Mouse (Mus musculus) heart, adult 11 months (tissue): Measurements from ENCODE around the gene Cacna1a.

Experiments
- DNase-seq: peaks from one replicate; pipeline ENCODE4 v3.0.0; 2022

Gene Cacna1a

GRCm38 (mm10) chr8:84553106-84553505 is 164.9 kb downstream of the Cacna1a start:
- no peak for DNase-seq

- DNase-seq: no peak
Measured at GRCm38 (mm10) chr8:84553617-84554016, 165.4 kb downstream of the Cacna1a start.

- peak; percentile 95 for DNase-seq
Measured at GRCm38 (mm10) chr8:84554301-84555027, 166.2 kb downstream of the Cacna1a start.

- no peak for DNase-seq
Measured at GRCm38 (mm10) chr8:84555269-84555668, 167.0 kb downstream of the Cacna1a start.

GRCm38 (mm10) chr8:84557936-84558335 is 169.7 kb downstream of the Cacna1a start:
- no peak for DNase-seq

- DNase-seq: no peak
Measured at GRCm38 (mm10) chr8:84559121-84559604, 170.9 kb downstream of the Cacna1a start.

GRCm38 (mm10) chr8:84561698-84562097 is 173.5 kb downstream of the Cacna1a start:
- DNase-seq: no peak

- DNase-seq: no peak
Measured at GRCm38 (mm10) chr8:84564042-84564441, 175.8 kb downstream of the Cacna1a start.

- no peak for DNase-seq
Measured at GRCm38 (mm10) chr8:84565577-84566360, 177.5 kb downstream of the Cacna1a start.

GRCm38 (mm10) chr8:84566816-84567413 is 178.7 kb downstream of the Cacna1a start:
- no peak for DNase-seq

- DNase-seq: peak; percentile 92
Measured at GRCm38 (mm10) chr8:84567541-84567940, 179.3 kb downstream of the Cacna1a start.

GRCm38 (mm10) chr8:84568737-84569136 is 180.5 kb downstream of the Cacna1a start:
- DNase-seq: no peak

- DNase-seq: no peak
Measured at GRCm38 (mm10) chr8:84569921-84570673, 181.9 kb downstream of the Cacna1a start.

- no peak for DNase-seq
Measured at GRCm38 (mm10) chr8:84577432-84577831, 189.2 kb downstream of the Cacna1a start.

GRCm38 (mm10) chr8:84579595-84579994 is 191.4 kb downstream of the Cacna1a start:
- DNase-seq: no peak

GRCm38 (mm10) chr8:84585311-84585710 is 197.1 kb downstream of the Cacna1a start:
- no peak for DNase-seq

- no peak for DNase-seq
Measured at GRCm38 (mm10) chr8:84586221-84586620, 198.0 kb downstream of the Cacna1a start.

- DNase-seq: no peak
Measured at GRCm38 (mm10) chr8:84588498-84588897, 200.3 kb downstream of the Cacna1a start.

GRCm38 (mm10) chr8:84592015-84592662 is 203.9 kb downstream of the Cacna1a start:
- DNase-seq: peak; percentile 95

GRCm38 (mm10) chr8:84593143-84593542 is 204.9 kb downstream of the Cacna1a start:
- DNase-seq: no peak

GRCm38 (mm10) chr8:84594099-84594780 is 206.0 kb downstream of the Cacna1a start:
- no peak for DNase-seq

GRCm38 (mm10) chr8:84595648-84596047 is 207.4 kb downstream of the Cacna1a start:
- peak; percentile 94 for DNase-seq
